Mouse (Mus musculus) ES-Bruce4 (cell line): ENCODE data around the gene Slc46a3.

Experiments
- CTCF ChIP-seq: IDR thresholded peaks from one replicate; pipeline ENCODE4 v1.8.1; 2011; ENCODE audit warnings: low read depth, low read length
- POLR2A ChIP-seq: IDR thresholded peaks from one replicate; pipeline ENCODE4 v1.8.1; 2011; ENCODE audit warnings: low read length; ENCODE audit not compliant: insufficient read depth

- no peak for TF ChIP-seq POLR2A
- TF ChIP-seq CTCF, result no peak
Measured at GRCm38 (mm10) chr5:147843340-147843739, 51.3 kb downstream of the Slc46a3 start.
